Mouse (Mus musculus) kidney, postnatal 25 days (tissue): Measurements from ENCODE around the gene Ceacam11.
"Not testable (repeated sequence)": the region's sequence is repeated elsewhere in the genome, so short reads cannot be mapped to it uniquely, and the experiment has no call there.

Source experiments
- DNase-seq, 2 experiments: peaks; one replicate each; pipeline ENCODE4 v3.0.0; 2021; ENCODE audit warnings: mixed read lengths in 2 of 2

Gene Ceacam11

DNA sequence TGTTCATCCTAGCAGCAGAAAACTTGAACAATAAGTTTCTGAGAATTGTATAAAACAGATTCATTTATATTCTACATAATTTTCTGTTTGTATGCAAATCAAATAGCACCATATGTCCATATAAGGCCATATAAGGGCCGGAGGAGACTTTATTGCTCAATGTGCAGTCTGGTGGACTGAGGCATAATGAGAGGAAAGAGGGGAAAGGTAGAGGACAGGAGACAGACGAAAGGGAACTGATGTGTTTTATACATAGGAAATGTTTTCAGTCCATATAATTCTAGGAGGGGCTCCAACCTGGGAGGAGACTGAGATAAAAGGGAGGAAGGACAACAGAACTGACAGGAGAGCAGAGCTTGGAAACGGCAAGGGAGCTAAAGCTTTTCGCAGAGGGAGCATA is at the start of gene Ceacam11:
Gene Ceacam11, plus strand, starts transcription at position 301 of the 400 bp plus-strand sequence.
- no peak for DNase-seq

- DNase-seq: not testable (repeated sequence)
Measured at GRCm38 (mm10) chr7:18001131-18001530, 29.2 kb downstream of the Ceacam11 start.

DNA sequence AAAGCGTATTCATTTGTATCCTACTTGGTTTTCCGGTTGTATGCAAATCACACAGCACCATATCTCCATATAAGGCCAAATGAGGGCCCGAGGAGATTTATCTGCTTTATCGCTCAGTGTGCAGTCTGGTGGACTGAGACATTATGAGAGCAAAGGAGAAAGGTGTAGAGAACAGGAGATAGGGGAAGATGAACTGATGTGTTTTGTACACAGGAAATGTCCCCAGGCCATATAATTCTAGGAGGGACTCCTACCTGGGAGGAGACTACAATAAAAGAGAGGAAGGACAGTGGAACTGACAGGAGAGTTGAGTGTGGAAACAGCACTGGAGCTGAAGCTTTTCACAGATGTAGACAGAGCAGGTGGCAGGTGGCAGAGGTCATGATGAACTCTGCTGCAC is 37.7 kb downstream of the Ceacam11 start, which contains the start of gene Ceacam13:
Gene Ceacam13, plus strand, starts transcription at position 301 of the 400 bp plus-strand sequence.
- no peak for DNase-seq
